Mouse (Mus musculus) forebrain, postnatal 0 days (tissue): Measurements from ENCODE around the gene Mfsd14a. TPM values are rescaled to one million over a fixed set of nuclear protein-coding genes. Genes with fewer than 3 reads are reported as not detected.
"Not testable (repeated sequence)": the region's sequence is repeated elsewhere in the genome, so short reads cannot be mapped to it uniquely, and the experiment has no call there.

Source experiments
- ATAC-seq: fragments of 200-750 bp; cut with Nextera tagmentation; 2 replicates; pipeline ENCODE4 v1.8.0; 2017; ENCODE audit warnings: mild to moderate bottlenecking, moderate library complexity
- DNase-seq: peaks from one replicate; pipeline ENCODE4 v3.0.0-alpha.2; 2015
- H3K27ac ChIP-seq: fragments of 300-500 bp; sonication (generic); 2 replicates; pipeline ENCODE4 v1.5.1; 2014; ENCODE audit warnings: low read depth, mild to moderate bottlenecking, antibody characterized with exemption, low read length, moderate library complexity, mixed read lengths
- H3K27me3 ChIP-seq: fragments of 300-500 bp; sonication (generic); 2 replicates; pipeline ENCODE4 v1.6.1; 2014; ENCODE audit warnings: mild to moderate bottlenecking, low read length, mixed read lengths; ENCODE audit not compliant: insufficient read depth
- H3K36me3 ChIP-seq: fragments of 300-500 bp; sonication (generic); 2 replicates; pipeline ENCODE4 v1.6.1; 2014; ENCODE audit warnings: mild to moderate bottlenecking, moderate library complexity; ENCODE audit not compliant: insufficient read depth
- H3K4me1 ChIP-seq: fragments of 300-500 bp; sonication (generic); 2 replicates; pipeline ENCODE4 v1.6.1; 2014; ENCODE audit warnings: antibody characterized with exemption; ENCODE audit not compliant: insufficient read depth
- H3K4me2 ChIP-seq: fragments of 300-500 bp; sonication (generic); 2 replicates; pipeline ENCODE4 v1.6.1; 2014; ENCODE audit warnings: low read depth, mild to moderate bottlenecking, moderate library complexity
- H3K4me3 ChIP-seq: fragments of 300-500 bp; sonication (generic); 2 replicates; pipeline ENCODE4 v1.5.1; 2014; ENCODE audit warnings: low read depth, low read length, mixed read lengths
- H3K9ac ChIP-seq: fragments of 300-500 bp; sonication (generic); 2 replicates; pipeline ENCODE4 v1.6.1; 2014; ENCODE audit warnings: mild to moderate bottlenecking
- H3K9me3 ChIP-seq: fragments of 300-500 bp; sonication (generic); 2 replicates; pipeline ENCODE4 v1.6.1; 2016; ENCODE audit warnings: low read length
- CTCF ChIP-seq: sonication (generic); IDR thresholded peaks from 2 replicates; pipeline ENCODE4 v1.5.1; 2016; ENCODE audit warnings: antibody characterized with exemption, control low read depth, low read depth
- WGBS: fragments of 180-500 bp; shearing (Covaris S2); extraction: QIAGEN DNeasy Blood & Tissue Kit; methylation state at CpG from one replicate; pipeline ENCODE4 v1.1.7; 2014; 5-methylcytosine and 5-hydroxymethylcytosine counted together
- polyA plus RNA-seq: library from polyadenylated mRNA; unstranded; fragments of >200 nt; fragmentation: Nextera tagmentation; extraction: Ambion mirVana; gene quantifications from 2 replicates; pipeline ENCODE4 v1.2.1, GENCODE M21; 2015
- total RNA-seq: library from RNA; depleted of rRNA; stranded (reverse); fragments of >200 nt; gene quantifications from 2 replicates; pipeline ENCODE4 v1.2.3, GENCODE M21; 2014

The Mfsd14a gene
- total and polyA plus RNA-seq, 2 experiments from 2014 or later = 51.7 to 58.6 TPM

DNA sequence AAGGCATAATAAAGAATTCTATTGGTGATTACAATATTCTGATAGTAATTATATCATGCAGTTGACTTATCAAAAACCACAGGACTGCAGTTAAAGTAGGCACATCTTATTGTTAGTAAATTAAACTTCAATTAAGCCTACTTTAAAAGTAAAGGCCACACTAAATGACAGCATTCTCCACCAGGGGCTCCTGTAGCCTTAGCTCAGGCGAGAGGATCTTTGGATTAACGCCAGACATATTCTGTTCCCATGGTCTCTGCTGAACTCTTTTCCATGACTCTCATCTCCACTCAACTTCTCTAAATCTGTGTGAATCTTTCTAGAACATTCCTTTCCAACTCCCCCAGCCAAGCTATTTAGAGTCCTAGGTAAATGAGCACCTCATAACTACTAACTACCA lies 36.3 kb upstream of the Mfsd14a start:
- Histone ChIP-seq H3K9ac (no peak overlapping the region), H3K4me1 (no peaks in the 10 kb centered on the region), H3K36me3 (no peaks in the 10 kb centered on the region), H3K4me2 (no peak overlapping the region), H3K9me3 (no peaks in the 10 kb centered on the region), H3K27ac (no peak overlapping the region), H3K27me3 (no peaks in the 10 kb centered on the region), H3K4me3 (no peak overlapping the region)
- 48% methylated on average over 2 of the region's 2 CpGs for WGBS
- ATAC-seq (no peak), DNase-seq (no peak)
- TF ChIP-seq CTCF = no peak

DNA sequence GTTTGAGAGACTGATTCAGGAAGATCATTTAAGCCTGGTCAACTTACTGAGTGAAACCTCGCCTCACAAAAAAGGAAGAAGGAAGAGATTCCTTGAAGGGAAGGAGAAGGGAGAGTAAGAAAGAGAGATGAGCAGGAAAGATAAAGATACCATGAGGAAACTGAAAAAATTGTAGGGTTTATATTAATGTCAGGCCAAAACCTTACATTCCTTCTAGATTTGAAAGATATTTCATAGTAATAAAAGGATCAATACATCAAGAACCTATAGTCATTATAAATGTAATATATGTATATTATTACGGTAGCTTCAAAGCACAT lies 33.1 kb upstream of the Mfsd14a start:
- Histone ChIP-seq H3K27ac (no peak overlapping the region), H3K36me3 (no peaks in the 10 kb centered on the region), H3K4me1 (no peaks in the 10 kb centered on the region), H3K4me3 (no peak overlapping the region), H3K27me3 (no peaks in the 10 kb centered on the region), H3K9me3 (no peaks in the 10 kb centered on the region), H3K9ac (no peak overlapping the region), H3K4me2 (no peak overlapping the region)
- no peak for ATAC-seq
- no peak for TF ChIP-seq CTCF
- no peak for DNase-seq
- WGBS = 95% methylated on average over 2 of the region's 2 CpGs

DNA sequence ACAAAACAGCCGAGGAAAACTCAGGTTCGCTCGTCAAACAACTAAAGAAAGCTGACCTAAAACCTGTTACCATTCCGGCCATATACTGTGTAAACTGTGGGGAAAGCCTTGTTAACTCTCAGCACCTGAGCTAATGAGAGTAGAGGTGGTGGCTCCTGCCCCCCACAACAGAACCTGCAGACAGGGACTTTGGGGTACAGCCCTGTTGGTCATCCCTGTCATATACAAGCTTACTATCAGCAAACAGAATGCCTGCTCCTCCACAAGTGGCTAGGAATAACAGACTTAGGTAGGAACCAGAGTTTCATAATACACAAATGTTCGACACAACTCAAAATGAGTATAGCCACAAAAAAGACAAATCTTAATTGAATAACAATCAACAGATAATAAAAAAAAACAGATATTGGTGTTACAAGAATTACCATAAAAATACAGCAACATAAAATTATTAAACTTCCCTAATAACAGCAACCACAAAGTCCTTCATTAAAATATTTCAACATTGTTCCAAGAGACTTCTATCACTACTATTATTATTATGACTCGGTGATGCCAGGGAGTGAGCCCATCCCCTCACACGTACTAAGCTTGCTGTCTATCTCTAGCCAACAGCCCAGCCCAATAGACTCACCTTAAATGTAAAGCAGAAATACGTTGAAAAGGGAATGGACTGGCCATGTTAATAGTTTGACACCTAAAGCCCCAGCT lies 32.6 kb upstream of the Mfsd14a start:
- no peaks in the 10 kb centered on the region for H3K4me1 ChIP-seq
- H3K27ac ChIP-seq = no peak overlapping the region
- TF ChIP-seq CTCF = no peak
- 89% methylated on average over 8 of the region's 8 CpGs for WGBS
- no peaks in the 10 kb centered on the region for H3K9me3 ChIP-seq
- no peaks in the 10 kb centered on the region for H3K27me3 ChIP-seq
- ATAC-seq (no peak), DNase-seq (no peak)
- no peak overlapping the region for H3K4me2 ChIP-seq
- no peaks in the 10 kb centered on the region for H3K36me3 ChIP-seq
- no peak overlapping the region for H3K9ac ChIP-seq
- H3K4me3 ChIP-seq = no peak overlapping the region

DNA sequence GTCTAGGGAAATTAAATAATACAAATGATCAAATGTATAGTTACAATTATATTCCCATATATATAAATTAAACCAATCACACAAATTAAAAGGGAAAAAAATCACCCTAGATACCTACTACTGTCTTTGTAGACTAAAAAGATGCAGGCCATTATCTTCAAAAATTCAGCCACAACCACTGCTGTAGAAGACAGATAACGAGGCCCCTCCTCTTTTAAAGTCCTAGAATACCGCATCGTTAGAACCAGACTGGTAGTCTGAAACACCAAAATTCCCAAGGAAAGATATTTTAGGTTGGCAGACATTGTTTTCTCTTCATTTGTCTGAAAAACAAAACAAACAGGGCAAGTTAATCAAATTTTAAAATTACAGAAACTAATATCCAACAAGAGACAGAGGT lies 31.8 kb upstream of the Mfsd14a start:
- Histone ChIP-seq H3K9me3 (no peaks in the 10 kb centered on the region), H3K4me3 (no peak overlapping the region), H3K27ac (no peak overlapping the region), H3K36me3 (no peaks in the 10 kb centered on the region), H3K9ac (no peak overlapping the region), H3K4me1 (no peaks in the 10 kb centered on the region), H3K27me3 (no peaks in the 10 kb centered on the region), H3K4me2 (no peak overlapping the region)
- no peak for DNase-seq
- 63% methylated on average over 3 of the region's 3 CpGs for WGBS
- TF ChIP-seq CTCF = no peak
- no peak for ATAC-seq

DNA sequence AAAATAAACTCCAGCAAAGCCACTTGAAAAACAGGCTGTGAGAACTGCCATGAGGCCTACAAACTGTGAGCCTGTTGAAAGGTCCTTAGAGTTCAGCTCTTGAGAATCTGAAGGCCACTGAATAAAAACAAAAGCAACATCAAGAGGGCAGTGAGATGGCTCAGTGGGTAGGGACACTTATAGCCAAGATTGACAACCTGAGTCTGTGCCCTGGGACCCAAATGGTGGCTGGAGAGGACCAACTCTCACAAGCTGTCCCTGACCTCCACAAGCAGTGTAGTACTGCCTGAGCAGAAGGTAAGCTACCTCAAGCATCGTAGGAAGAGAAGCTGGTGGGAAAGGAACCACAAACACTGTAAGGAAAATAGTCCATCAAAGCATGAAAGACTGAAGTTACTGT lies 18.7 kb upstream of the Mfsd14a start, which contains the start of gene Gm43191:
TSS of gene Gm43191 (minus strand) at position 101 of the 400 bp plus-strand sequence.
- Histone ChIP-seq H3K4me1 (no peaks in the 10 kb centered on the region), H3K27me3 (no peaks in the 10 kb centered on the region), H3K4me2 (no peak within 1 kb of the TSS), H3K4me3 (no peak within 1 kb of the TSS), H3K9ac (no peak within 1 kb of the TSS), H3K36me3 (0 out of 2 replicates have a peak, but pooled peaks cover 3% of the 10 kb centered on the region), H3K27ac (no peak within 1 kb of the TSS), H3K9me3 (no peaks in the 10 kb centered on the region)
- WGBS = 100% methylated on average over 1 of the region's 1 CpGs
- DNase-seq (no peak), ATAC-seq (no peak)
- no peak for TF ChIP-seq CTCF

DNA sequence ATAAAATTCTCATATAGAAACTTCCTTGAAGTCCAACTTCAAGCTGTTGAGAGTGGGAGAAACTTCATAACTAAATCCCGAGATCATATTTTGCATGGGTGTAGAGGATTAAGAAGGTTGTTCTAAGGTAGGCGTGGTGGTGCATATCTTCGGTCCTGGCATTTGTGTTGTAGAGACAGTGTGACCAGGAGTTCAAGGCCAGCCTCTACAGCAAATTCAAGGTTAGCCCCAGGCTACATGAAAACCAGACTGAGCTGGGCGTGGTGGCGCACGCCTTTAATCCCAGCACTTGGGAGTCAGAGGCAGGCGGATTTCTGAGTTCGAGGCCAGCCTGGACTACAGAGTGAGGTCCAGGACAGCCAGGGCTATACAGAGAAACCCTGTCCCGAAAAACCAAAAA lies 1.8 kb upstream of the Mfsd14a start:
- H3K27me3 ChIP-seq, H3K4me3 ChIP-seq, H3K4me1 ChIP-seq, ATAC-seq, H3K36me3 ChIP-seq, H3K4me2 ChIP-seq, H3K9ac ChIP-seq, H3K27ac ChIP-seq, H3K9me3 ChIP-seq, DNase-seq: not testable (repeated sequence)
- 95% methylated on average over 9 of the region's 9 CpGs for WGBS

- Histone ChIP-seq H3K27me3 (no peaks in the 10 kb centered on the region), H3K4me1 (peaks cover 7% of the 10 kb centered on the region; the same call in 1 of the 2 replicates), H3K4me3 (peak overlapping the region; percentile 91), H3K9ac (peak overlapping the region; percentile 93), H3K36me3 (no peaks in the 10 kb centered on the region), H3K9me3 (no peaks in the 10 kb centered on the region), H3K4me2 (peak overlapping the region; percentile 69), H3K27ac (peak overlapping the region; percentile 91)
- no peak for DNase-seq
- peak; percentile 81 for ATAC-seq
- 4% methylated on average over 64 of the region's 68 CpGs for WGBS
- TF ChIP-seq CTCF = no peak
Observed at GRCm38 (mm10) chr3:116661870-116662414, 535 bp downstream of the Mfsd14a start.
